Mouse (Mus musculus) testis, adult 2 months (tissue): ENCODE measurements at regions not wholly inside any gene's neighbourhood (a gene's known extent, or its start where the extent isn't known, plus 50 kb on each side); places are given as distances from the start of the nearest gene placed in this dataset.

Experiments used
- H3K27ac ChIP-seq: fragments of 200-500 bp; 2 replicates; pipeline ENCODE4 v1.5.1; 2012; ENCODE audit warnings: low read depth, low read length; ENCODE audit not compliant: control insufficient read depth, insufficient read depth
- H3K27me3 ChIP-seq: fragments of 200-500 bp; 2 replicates; pipeline ENCODE4 v1.6.1; 2012; ENCODE audit warnings: mild to moderate bottlenecking, low read length, moderate library complexity; ENCODE audit not compliant: control insufficient read depth, insufficient read depth
- H3K36me3 ChIP-seq: fragments of 200-500 bp; 2 replicates; pipeline ENCODE4 v1.6.1; 2012; ENCODE audit warnings: mild to moderate bottlenecking, low read length; ENCODE audit not compliant: control insufficient read depth, insufficient read depth
- H3K4me1 ChIP-seq: fragments of 200-500 bp; 2 replicates; pipeline ENCODE4 v1.6.1; 2012; ENCODE audit warnings: low read length; ENCODE audit not compliant: control insufficient read depth, insufficient read depth
- H3K4me3 ChIP-seq: fragments of 200-500 bp; 2 replicates; pipeline ENCODE4 v1.5.1; 2012; ENCODE audit warnings: low read depth, mild to moderate bottlenecking, low read length, moderate library complexity, mixed read lengths; ENCODE audit not compliant: control insufficient read depth
- CTCF ChIP-seq: fragments of 200-500 bp; IDR thresholded peaks from 2 replicates; pipeline ENCODE4 v1.5.1; 2012; ENCODE audit warnings: low read depth, mild to moderate bottlenecking, inconsistent platforms, low read length, moderate library complexity; ENCODE audit not compliant: control insufficient read depth, insufficient read depth, insufficient replicate concordance
- POLR2A ChIP-seq: fragments of 200-500 bp; IDR thresholded peaks from 2 replicates; pipeline ENCODE4 v1.6.1; 2012; ENCODE audit warnings: low read depth, mild to moderate bottlenecking, inconsistent platforms, low read length, moderate library complexity; ENCODE audit not compliant: control insufficient read depth

DNA sequence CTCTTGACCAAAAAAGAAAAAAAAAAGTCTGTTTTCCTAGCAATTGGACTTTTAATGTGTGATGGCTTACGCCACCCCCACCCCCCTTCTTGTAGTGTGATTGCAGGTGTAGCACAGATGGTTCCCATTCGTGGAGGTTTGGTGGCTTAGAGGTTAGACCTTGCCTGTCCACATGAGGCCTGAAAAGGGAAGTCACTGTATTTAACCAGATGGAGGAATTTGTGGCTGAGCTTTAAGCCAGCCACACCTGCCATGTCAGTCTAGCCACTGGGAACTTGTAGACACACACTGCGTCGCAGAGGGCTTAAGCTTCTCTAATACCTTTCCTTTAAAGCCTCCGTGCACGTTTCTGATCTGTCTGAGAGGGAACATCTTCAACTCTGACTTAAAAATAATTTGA is 229.0 kb downstream of the Kcnrg start:
- no peak overlapping the region for H3K27ac ChIP-seq

DNA sequence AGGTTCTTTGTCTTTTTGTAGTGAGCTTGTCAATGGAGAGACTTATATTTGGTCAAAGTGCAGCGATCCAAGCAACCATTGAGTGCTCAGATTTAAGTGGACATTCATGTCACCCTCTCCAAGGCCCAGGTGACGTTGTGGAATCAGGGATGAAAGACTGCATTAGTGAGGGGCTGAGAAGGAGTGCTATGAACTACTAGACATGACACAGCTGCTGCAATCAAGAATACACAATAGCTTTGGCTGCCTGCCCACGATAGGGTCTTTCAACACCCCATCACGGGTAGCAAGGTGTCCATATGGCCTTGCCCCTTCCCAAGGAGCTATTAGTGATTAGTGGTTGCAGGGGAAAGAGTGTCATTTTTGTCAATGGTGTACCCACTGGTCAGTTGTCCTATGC is 229.7 kb downstream of the Kcnrg start:
- no peak overlapping the region for H3K4me3 ChIP-seq
- no peak for TF ChIP-seq POLR2A
- no peak for TF ChIP-seq CTCF
- no peaks in the 10 kb centered on the region for H3K27me3 ChIP-seq
- H3K4me1 ChIP-seq, result peaks cover 3% of the 10 kb centered on the region
- no peak overlapping the region for H3K27ac ChIP-seq
- H3K36me3 ChIP-seq, result no peaks in the 10 kb centered on the region

More for the DNA sequence above, 229.0 kb downstream of the Kcnrg start:
- Histone ChIP-seq H3K4me3 (no peak overlapping the region), H3K36me3 (no peaks in the 10 kb centered on the region), H3K4me1 (peaks cover 3% of the 10 kb centered on the region), H3K27me3 (no peaks in the 10 kb centered on the region)
- no peak for TF ChIP-seq POLR2A
- no peak for TF ChIP-seq CTCF

DNA sequence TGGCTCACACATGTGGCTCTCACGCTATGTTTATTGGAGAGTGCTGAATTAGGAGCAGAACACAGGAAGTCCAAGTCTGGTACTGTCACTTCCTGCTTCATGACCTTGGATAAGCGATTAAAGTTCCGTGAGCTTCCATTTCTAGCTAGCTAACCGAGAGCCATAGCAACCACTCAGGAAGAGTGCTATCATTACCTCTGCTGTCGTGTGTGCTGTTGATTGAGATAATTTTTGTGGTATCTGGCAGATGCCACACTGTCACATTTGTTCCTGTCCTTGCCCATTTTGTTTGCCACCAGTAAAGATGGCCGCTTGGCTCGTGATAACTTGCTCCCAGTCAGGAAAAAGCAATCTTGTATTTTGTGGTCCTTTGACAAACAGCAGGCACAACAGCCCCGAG is 230.6 kb downstream of the Kcnrg start:
- no peak overlapping the region for H3K4me3 ChIP-seq
- H3K27me3 ChIP-seq, result no peaks in the 10 kb centered on the region
- peaks cover 3% of the 10 kb centered on the region for H3K4me1 ChIP-seq
- H3K36me3 ChIP-seq, result no peaks in the 10 kb centered on the region
- no peak for TF ChIP-seq POLR2A
- no peak for TF ChIP-seq CTCF
- H3K27ac ChIP-seq, result no peak overlapping the region

DNA sequence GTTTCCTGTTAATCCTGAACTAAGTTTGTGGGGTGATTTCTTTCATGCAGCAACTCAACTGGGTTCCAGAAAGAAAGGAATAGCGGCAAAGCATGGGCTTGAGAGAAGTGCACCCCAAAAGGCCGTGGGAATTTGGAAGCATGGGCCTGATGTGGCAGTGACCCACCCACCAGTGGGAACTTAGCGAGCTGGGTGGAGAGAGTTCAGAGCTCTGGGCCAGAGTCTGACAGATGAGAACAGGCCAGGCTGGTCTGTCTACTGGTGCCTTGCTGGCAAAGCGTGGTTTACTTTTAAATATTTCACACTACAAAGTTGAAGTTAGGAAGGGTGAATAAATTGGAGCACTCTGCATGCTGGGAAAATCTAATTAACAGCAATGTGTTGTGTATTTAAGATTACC is 235.2 kb downstream of the Kcnrg start:
- Histone ChIP-seq H3K27ac (no peak overlapping the region), H3K4me1 (peaks cover 2% of the 10 kb centered on the region), H3K36me3 (no peaks in the 10 kb centered on the region), H3K27me3 (no peaks in the 10 kb centered on the region), H3K4me3 (no peak overlapping the region)
- TF ChIP-seq CTCF (no peak), POLR2A (no peak)

DNA sequence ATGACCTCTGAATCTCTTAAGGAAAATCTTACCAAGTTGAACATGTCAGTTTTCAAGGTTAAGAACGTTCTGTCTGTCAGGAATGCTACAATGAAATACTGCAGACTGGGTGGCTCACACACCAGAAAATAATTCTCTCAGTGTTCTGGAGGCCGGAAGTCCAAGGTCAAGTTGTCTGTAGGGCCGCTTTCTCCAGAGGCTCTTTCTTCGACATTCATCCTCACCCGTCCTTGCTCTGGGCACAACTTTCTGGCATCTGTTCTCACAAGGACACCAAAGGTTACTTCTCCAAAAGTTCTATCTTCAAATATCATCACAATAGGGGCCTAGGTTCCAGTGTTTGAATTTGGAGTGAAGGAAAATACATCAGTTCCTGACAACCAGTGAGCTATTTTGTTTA is 239.2 kb downstream of the Kcnrg start:
- Histone ChIP-seq H3K27me3 (no peaks in the 10 kb centered on the region), H3K36me3 (no peaks in the 10 kb centered on the region), H3K4me3 (no peak overlapping the region), H3K27ac (no peak overlapping the region), H3K4me1 (peaks cover 2% of the 10 kb centered on the region)
- TF ChIP-seq CTCF, result no peak
- no peak for TF ChIP-seq POLR2A

DNA sequence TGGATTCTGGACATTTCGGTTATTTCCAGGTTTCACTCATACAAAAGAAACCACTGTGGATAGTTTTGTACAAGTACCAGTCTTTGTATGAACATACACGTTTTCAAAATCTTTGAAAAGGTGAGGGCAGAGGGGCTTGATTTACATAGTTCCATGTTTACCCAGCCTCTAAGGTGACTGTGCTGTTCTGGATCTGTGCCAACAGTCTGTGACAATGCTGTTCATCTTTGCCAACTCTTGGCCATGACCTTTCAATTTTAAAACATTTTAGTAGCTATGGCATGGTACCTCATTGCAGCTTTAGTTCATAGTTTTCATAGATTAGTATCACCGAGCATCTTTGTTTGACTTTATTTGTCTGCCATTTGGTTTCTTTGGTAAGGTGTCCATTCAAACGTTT is 243.0 kb downstream of the Kcnrg start:
- no peak for TF ChIP-seq POLR2A
- no peak for TF ChIP-seq CTCF
- Histone ChIP-seq H3K4me1 (peaks cover 2% of the 10 kb centered on the region), H3K4me3 (no peak overlapping the region), H3K27me3 (no peaks in the 10 kb centered on the region), H3K36me3 (no peaks in the 10 kb centered on the region), H3K27ac (no peak overlapping the region)

DNA sequence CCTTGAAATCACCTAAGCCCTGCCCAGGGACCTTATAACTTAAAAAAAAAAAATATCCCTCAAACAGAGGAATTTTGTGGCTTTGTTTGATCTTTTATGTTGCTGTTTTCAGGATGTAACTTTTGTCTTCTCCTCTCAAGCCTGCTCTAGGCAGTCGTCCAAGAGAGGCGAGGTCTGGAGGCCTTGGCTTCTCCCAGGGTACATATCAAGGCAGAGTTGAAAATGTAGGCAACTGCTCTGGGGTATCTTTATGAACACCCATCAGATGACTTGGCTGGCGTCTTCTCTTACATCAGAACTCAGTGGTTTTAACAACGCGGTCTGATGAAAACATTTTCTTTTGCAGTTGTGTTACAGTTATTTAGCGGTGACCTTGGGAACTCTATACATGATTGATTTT is 250.4 kb downstream of the Kcnrg start:
- Histone ChIP-seq H3K27ac (no peak overlapping the region), H3K36me3 (no peaks in the 10 kb centered on the region), H3K4me3 (no peak overlapping the region), H3K27me3 (no peaks in the 10 kb centered on the region), H3K4me1 (no peaks in the 10 kb centered on the region)
- TF ChIP-seq CTCF (no peak), POLR2A (no peak)

DNA sequence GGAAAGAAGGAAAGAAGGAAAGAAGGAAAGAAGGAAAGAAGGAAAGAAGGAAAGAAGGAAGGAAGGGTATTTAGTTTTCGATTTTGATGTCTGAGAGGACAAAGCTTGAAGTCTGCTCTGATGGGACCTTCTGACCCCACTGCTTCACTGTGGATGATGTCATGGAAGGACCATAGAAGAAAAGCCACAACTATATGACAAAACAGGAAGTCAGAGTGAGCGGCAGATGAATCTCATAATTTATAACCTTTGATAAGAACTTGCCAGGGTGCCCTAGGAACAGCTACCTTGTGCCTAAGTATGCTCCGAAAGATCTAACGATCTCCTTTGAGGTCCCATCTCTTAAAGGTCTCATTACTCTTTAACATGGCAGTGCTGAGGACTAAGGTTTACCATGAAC is 253.4 kb downstream of the Kcnrg start:
- no peak overlapping the region for H3K4me3 ChIP-seq
- no peaks in the 10 kb centered on the region for H3K4me1 ChIP-seq
- H3K27me3 ChIP-seq, result no peaks in the 10 kb centered on the region
- no peaks in the 10 kb centered on the region for H3K36me3 ChIP-seq
- H3K27ac ChIP-seq, result no peak overlapping the region
- TF ChIP-seq POLR2A (no peak), CTCF (no peak)
